Mouse (Mus musculus): ENCODE data around the gene Pigq. TPM values are rescaled to one million over a fixed set of nuclear protein-coding genes. Genes with fewer than 3 reads are reported as not detected.

The Pigq gene
- polyA plus RNA-seq, 1 experiment from 2014 or later = 126 TPM

GRCm38 (mm10) chr17:25900193-25900592 lies 44.5 kb downstream of the Pigq start:
- Histone ChIP-seq H3K27me3 (no peaks in the 10 kb centered on the region), H3K4me1 (replicated peaks) (peaks cover 14% of the 10 kb centered on the region), H3K4me3 (replicated peaks) (no peak overlapping the region), H3K9ac (no peak overlapping the region), H3K36me3 (peaks cover 10% of the 10 kb centered on the region), H3K9me3 (replicated peaks) (no peaks in the 10 kb centered on the region), H3K4me2 (no peak overlapping the region), H3K27ac (no peak overlapping the region)
- no peak for DNase-seq
- WGBS (ENCODE audit: insufficient replicate concordance) = 87% methylated on average over 1 of the region's 1 CpGs
- ATAC-seq (ENCODE audit: low read depth) = no peak

- WGBS (ENCODE audit: insufficient replicate concordance) = 71% methylated on average over 12 of the region's 12 CpGs
- no peak overlapping the region for H3K4me3 ChIP-seq (replicated peaks)
- no peaks in the 10 kb centered on the region for H3K27me3 ChIP-seq
- H3K4me2 ChIP-seq = no peak overlapping the region
- peaks cover 9% of the 10 kb centered on the region for H3K36me3 ChIP-seq
- DNase-seq (no peak), ATAC-seq (ENCODE audit: low read depth) (no peak)
- H3K27ac ChIP-seq = no peak overlapping the region
- H3K9ac ChIP-seq = no peak overlapping the region
- no peaks in the 10 kb centered on the region for H3K9me3 ChIP-seq (replicated peaks)
- H3K4me1 ChIP-seq (replicated peaks) = peaks cover 16% of the 10 kb centered on the region
Observed at GRCm38 (mm10) chr17:25895891-25896290, 48.8 kb downstream of the Pigq start.

DNA sequence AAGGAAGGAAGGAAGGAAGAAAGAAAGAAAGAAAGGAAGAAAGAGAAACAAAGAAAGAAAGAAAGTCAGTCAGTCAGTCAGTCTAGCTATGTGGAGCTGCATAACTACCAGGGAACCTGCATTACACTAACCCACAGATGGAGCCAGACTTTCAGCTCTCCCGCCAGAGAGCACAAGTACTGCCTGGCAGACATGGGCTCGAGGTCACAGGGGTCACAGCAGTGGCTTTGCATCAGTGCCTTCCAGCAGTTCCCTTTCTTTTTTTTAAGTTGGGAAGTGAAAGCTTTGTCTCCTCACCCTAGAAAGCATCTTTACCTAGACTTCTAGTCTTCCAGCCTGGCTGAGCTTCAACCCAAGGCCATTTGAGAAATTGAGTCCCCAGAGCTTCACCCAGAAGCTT lies 49.3 kb downstream of the Pigq start:
- ATAC-seq (ENCODE audit: low read depth) = no peak
- H3K4me2 ChIP-seq = no peak overlapping the region
- no peak overlapping the region; the same call in 1 of the 2 replicates for H3K27ac ChIP-seq
- DNase-seq = no peak
- H3K4me1 ChIP-seq (replicated peaks) = peaks cover 16% of the 10 kb centered on the region
- H3K27me3 ChIP-seq = no peaks in the 10 kb centered on the region
- no peak overlapping the region for H3K9ac ChIP-seq
- H3K4me3 ChIP-seq (replicated peaks) = no peak overlapping the region
- H3K36me3 ChIP-seq = peaks cover 6% of the 10 kb centered on the region
- no peaks in the 10 kb centered on the region for H3K9me3 ChIP-seq (replicated peaks)
- 64% methylated on average over 2 of the region's 2 CpGs for WGBS (ENCODE audit: insufficient replicate concordance)

- Histone ChIP-seq H3K9ac (no peak overlapping the region), H3K4me3 (replicated peaks) (no peak overlapping the region), H3K36me3 (peaks cover 7% of the 10 kb centered on the region; the same call in 1 of the 2 replicates), H3K4me1 (replicated peaks) (peaks cover 16% of the 10 kb centered on the region), H3K4me2 (no peak overlapping the region), H3K27me3 (no peaks in the 10 kb centered on the region), H3K9me3 (replicated peaks) (no peaks in the 10 kb centered on the region), H3K27ac (no peak overlapping the region)
- DNase-seq (peak; percentile 54), ATAC-seq (ENCODE audit: low read depth) (peak; percentile 75)
- whole genome bisulfite sequencing (ENCODE audit: insufficient replicate concordance) = 34% methylated on average over 2 of the region's 2 CpGs
Observed at GRCm38 (mm10) chr17:25893975-25894617, 50.6 kb downstream of the Pigq start.

DNA sequence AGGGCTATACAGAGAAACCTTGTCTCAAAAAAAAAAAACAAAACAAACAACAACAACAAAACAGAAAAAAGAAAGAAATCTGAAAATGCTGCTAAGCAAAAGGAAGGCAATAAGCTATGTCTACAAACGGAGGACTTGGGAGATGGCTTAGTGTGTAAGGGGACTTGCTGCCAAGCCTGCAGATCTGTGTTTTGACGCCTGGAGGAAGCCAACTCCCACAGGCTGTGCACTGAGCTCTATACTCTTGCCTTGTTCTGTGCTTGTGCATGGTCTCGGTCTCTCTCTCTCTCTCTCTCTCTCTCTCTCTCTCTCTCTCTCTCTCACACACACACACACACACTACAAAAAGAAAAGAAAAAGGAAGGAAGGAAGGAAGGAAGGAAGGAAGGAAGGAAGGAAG lies 55.9 kb downstream of the Pigq start:
- ATAC-seq (ENCODE audit: low read depth) = no peak
- Histone ChIP-seq H3K4me3 (replicated peaks) (no peak overlapping the region), H3K4me2 (no peak overlapping the region), H3K36me3 (peaks cover 21% of the 10 kb centered on the region), H3K9me3 (replicated peaks) (no peaks in the 10 kb centered on the region), H3K9ac (no peak overlapping the region), H3K27ac (no peak overlapping the region), H3K27me3 (no peaks in the 10 kb centered on the region), H3K4me1 (replicated peaks) (peaks cover 12% of the 10 kb centered on the region; the same call in 1 of the 2 replicates)
- WGBS (ENCODE audit: insufficient replicate concordance) = 78% methylated on average over 3 of the region's 3 CpGs
- DNase-seq = no peak

GRCm38 (mm10) chr17:25887467-25887866 lies 57.3 kb downstream of the Pigq start:
- no peak for DNase-seq
- no peaks in the 10 kb centered on the region for H3K27me3 ChIP-seq
- H3K9me3 ChIP-seq (replicated peaks) = no peaks in the 10 kb centered on the region
- WGBS (ENCODE audit: insufficient replicate concordance) = 70% methylated on average over 10 of the region's 10 CpGs
- H3K36me3 ChIP-seq = peaks cover 32% of the 10 kb centered on the region
- H3K27ac ChIP-seq = no peak overlapping the region
- H3K4me3 ChIP-seq (replicated peaks) = no peak overlapping the region
- ATAC-seq (ENCODE audit: low read depth) = no peak
- no peak overlapping the region for H3K4me2 ChIP-seq
- H3K4me1 ChIP-seq (replicated peaks) = peaks cover 18% of the 10 kb centered on the region
- no peak overlapping the region for H3K9ac ChIP-seq

DNA sequence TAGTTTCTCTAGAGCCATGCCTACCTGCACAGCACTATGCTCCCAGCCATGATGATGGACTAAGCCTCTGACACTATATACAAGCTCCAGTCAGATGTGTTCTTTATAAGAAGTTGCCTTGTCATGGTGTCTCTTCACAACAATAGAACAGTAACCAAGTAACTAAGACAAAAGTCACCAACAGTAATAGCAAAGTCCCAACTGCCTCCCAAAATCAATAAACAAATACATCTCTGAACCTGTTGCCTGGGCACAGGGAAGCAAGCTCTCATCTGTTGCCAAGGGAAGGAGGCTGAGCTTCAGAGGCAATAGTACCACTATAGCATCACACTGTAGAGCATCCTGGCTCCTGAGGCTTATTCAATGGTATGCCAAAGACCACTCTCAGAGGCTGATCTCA lies 57.9 kb downstream of the Pigq start:
- H3K36me3 ChIP-seq = peaks cover 32% of the 10 kb centered on the region
- no peaks in the 10 kb centered on the region for H3K27me3 ChIP-seq
- ATAC-seq (ENCODE audit: low read depth) = no peak
- no peak overlapping the region for H3K27ac ChIP-seq
- H3K4me1 ChIP-seq (replicated peaks) = peaks cover 24% of the 10 kb centered on the region
- H3K4me3 ChIP-seq (replicated peaks) = no peak overlapping the region
- H3K9ac ChIP-seq = no peak overlapping the region
- H3K9me3 ChIP-seq (replicated peaks) = no peaks in the 10 kb centered on the region
- H3K4me2 ChIP-seq = no peak overlapping the region
- DNase-seq = no peak

- peaks cover 32% of the 10 kb centered on the region for H3K36me3 ChIP-seq
- no peak for DNase-seq
Observed at GRCm38 (mm10) chr17:25885636-25886035, 59.1 kb downstream of the Pigq start.

DNA sequence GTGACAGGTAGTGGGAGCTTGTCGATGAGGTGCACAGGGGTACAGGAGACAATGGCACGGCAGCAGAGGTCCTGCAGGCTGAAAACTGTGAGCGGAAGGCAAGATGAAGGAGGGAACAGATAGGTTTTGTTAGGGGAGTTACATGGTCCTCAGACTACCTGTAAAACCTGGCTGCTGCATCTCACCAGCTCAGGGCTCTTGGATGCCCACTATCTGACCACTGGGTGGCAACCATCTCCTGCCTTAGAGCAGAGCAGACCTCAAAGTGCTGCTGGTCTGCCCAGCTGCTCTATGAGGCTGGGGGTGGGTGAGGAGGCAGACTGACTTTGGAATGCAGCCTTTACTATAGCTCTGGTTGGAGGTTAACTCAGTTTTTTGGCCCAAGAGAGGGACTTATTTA lies 60.9 kb downstream of the Pigq start:
- Histone ChIP-seq H3K4me1 (replicated peaks) (peaks cover 53% of the 10 kb centered on the region), H3K4me3 (replicated peaks) (no peak overlapping the region), H3K27ac (no peak overlapping the region), H3K9me3 (replicated peaks) (no peaks in the 10 kb centered on the region), H3K36me3 (peaks cover 29% of the 10 kb centered on the region), H3K9ac (no peak overlapping the region), H3K4me2 (no peak overlapping the region), H3K27me3 (no peaks in the 10 kb centered on the region)
- 79% methylated on average over 3 of the region's 3 CpGs for WGBS (ENCODE audit: insufficient replicate concordance)
- DNase-seq = no peak
- ATAC-seq (ENCODE audit: low read depth) = no peak

More at GRCm38 (mm10) chr17:25885636-25886035, 59.1 kb downstream of the Pigq start:
- Histone ChIP-seq H3K9ac (no peak overlapping the region), H3K4me2 (no peak overlapping the region), H3K27ac (no peak overlapping the region), H3K4me1 (replicated peaks) (peaks cover 36% of the 10 kb centered on the region), H3K9me3 (replicated peaks) (no peaks in the 10 kb centered on the region), H3K27me3 (no peaks in the 10 kb centered on the region), H3K4me3 (replicated peaks) (no peak overlapping the region)
- 50% methylated on average over 4 of the region's 4 CpGs for WGBS (ENCODE audit: insufficient replicate concordance)
- ATAC-seq (ENCODE audit: low read depth) = no peak

GRCm38 (mm10) chr17:25883268-25883667 lies 61.5 kb downstream of the Pigq start:
- DNase-seq (no peak), ATAC-seq (ENCODE audit: low read depth) (no peak)
- Histone ChIP-seq H3K27me3 (no peaks in the 10 kb centered on the region), H3K9me3 (replicated peaks) (no peaks in the 10 kb centered on the region), H3K4me1 (replicated peaks) (peaks cover 53% of the 10 kb centered on the region), H3K9ac (no peak overlapping the region), H3K27ac (no peak overlapping the region), H3K36me3 (peaks cover 35% of the 10 kb centered on the region), H3K4me3 (replicated peaks) (no peak overlapping the region), H3K4me2 (no peak overlapping the region)
- WGBS (ENCODE audit: insufficient replicate concordance) = 90% methylated on average over 8 of the region's 8 CpGs

DNA sequence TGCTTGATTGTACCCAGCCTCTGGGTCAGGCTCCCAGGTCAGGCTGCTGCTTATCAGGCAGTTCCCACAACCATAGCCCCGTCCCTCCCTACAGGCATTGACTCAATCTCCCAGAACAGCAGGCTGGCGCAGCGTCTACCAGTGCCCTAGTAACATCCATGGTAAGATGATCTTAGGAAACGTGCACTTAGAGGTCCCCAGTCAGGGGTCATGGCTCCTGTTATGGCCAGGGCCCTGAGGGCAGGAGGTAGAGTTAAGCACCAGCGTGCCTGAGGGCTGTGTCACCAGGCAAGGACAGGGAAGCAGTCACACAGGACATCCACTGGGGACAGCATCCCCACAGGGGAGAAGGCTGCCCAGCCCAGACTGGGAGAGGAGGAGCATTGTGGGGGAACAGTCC lies 62.4 kb downstream of the Pigq start:
- no peak overlapping the region for H3K9ac ChIP-seq

GRCm38 (mm10) chr17:25881691-25882090 lies 63.0 kb downstream of the Pigq start:
- Histone ChIP-seq H3K4me1 (replicated peaks) (peaks cover 59% of the 10 kb centered on the region), H3K36me3 (peaks cover 40% of the 10 kb centered on the region), H3K9ac (no peak overlapping the region), H3K27me3 (no peaks in the 10 kb centered on the region), H3K4me3 (replicated peaks) (no peak overlapping the region), H3K9me3 (replicated peaks) (no peaks in the 10 kb centered on the region), H3K27ac (peak overlapping the region; percentile 45), H3K4me2 (no peak overlapping the region)
- WGBS (ENCODE audit: insufficient replicate concordance) = 67% methylated on average over 4 of the region's 4 CpGs
- no peak for ATAC-seq (ENCODE audit: low read depth)
- DNase-seq = no peak

More for the DNA sequence above, 62.4 kb downstream of the Pigq start:
- Histone ChIP-seq H3K4me1 (replicated peaks) (peaks cover 57% of the 10 kb centered on the region), H3K36me3 (peaks cover 40% of the 10 kb centered on the region), H3K4me2 (no peak overlapping the region), H3K4me3 (replicated peaks) (no peak overlapping the region), H3K9me3 (replicated peaks) (no peaks in the 10 kb centered on the region), H3K27ac (peak overlapping the region; percentile 45), H3K27me3 (no peaks in the 10 kb centered on the region)
- DNase-seq (peak; percentile 48), ATAC-seq (ENCODE audit: low read depth) (peak; percentile 54)
- WGBS (ENCODE audit: insufficient replicate concordance) = 27% methylated on average over 5 of the region's 5 CpGs

Data from liver, embryonic 13.5 days (tissue).